Mouse (Mus musculus) MEL (cell line): ENCODE results near the gene Tapbpl.

Experiments used
- BHLHE40 ChIP-seq: IDR thresholded peaks from 2 replicates; pipeline ENCODE4 v1.6.1; 2012; ENCODE audit warnings: low read depth, mild to moderate bottlenecking, inconsistent platforms, low read length, improper control_type of control experiment, borderline replicate concordance
- CTCF ChIP-seq, 3 experiments: IDR thresholded peaks in 2 of 3; conservative IDR thresholded peaks in 1 of 3; 2 replicates each; pipeline ENCODE4 v1.5.1; 2011 to 2012; ENCODE audit warnings: low read length in 3 of 3, low read depth in 2 of 3, mild to moderate bottlenecking in 2 of 3, improper control_type of control experiment in 1 of 3, inconsistent platforms in 1 of 3, mixed read lengths in 1 of 3, moderate library complexity in 1 of 3; ENCODE audit not compliant: control insufficient read depth in 1 of 3, insufficient read depth in 1 of 3, poor library complexity in 1 of 3, severe bottlenecking in 1 of 3
- E2F4 ChIP-seq: IDR thresholded peaks from 2 replicates; pipeline ENCODE4 v1.6.1; 2011; ENCODE audit warnings: low read depth, low read length, improper control_type of control experiment, borderline replicate concordance
- ELF1 ChIP-seq: IDR thresholded peaks from 2 replicates; pipeline ENCODE4 v1.6.1; 2014; ENCODE audit warnings: low read depth, mild to moderate bottlenecking, inconsistent platforms, low read length, improper control_type of control experiment, moderate library complexity
- MAX ChIP-seq: IDR thresholded peaks from 2 replicates; pipeline ENCODE4 v1.6.1; 2011; ENCODE audit warnings: low read length, improper control_type of control experiment
- POLR2A ChIP-seq, 2 experiments: IDR thresholded peaks; 2 replicates each; pipeline ENCODE4 v1.6.1; 2011 to 2012; ENCODE audit warnings: low read length in 2 of 2, mild to moderate bottlenecking in 2 of 2, control low read depth in 1 of 2, improper control_type of control experiment in 1 of 2, low read depth in 1 of 2, moderate library complexity in 1 of 2; ENCODE audit not compliant: control insufficient read depth in 1 of 2, insufficient read depth in 1 of 2, poor library complexity in 1 of 2
- POLR2AphosphoS2 ChIP-seq: IDR thresholded peaks from 2 replicates; pipeline ENCODE4 v1.6.1; 2011; ENCODE audit warnings: low read length, improper control_type of control experiment
- TBP ChIP-seq: IDR thresholded peaks from 2 replicates; pipeline ENCODE4 v1.8.0; 2011; ENCODE audit warnings: low read depth, low read length, improper control_type of control experiment
- USF1 ChIP-seq: IDR thresholded peaks from 2 replicates; pipeline ENCODE4 v1.6.1; 2014; ENCODE audit warnings: low read depth, mild to moderate bottlenecking, inconsistent platforms, low read length, improper control_type of control experiment, moderate library complexity

GRCm38 (mm10) chr6:125212621-125213020 lies 19.0 kb downstream of the Tapbpl start:
- TF ChIP-seq CTCF (IDR thresholded peaks at IDR 0.05 in 2 of 3, conservative IDR thresholded peaks at IDR 0.05 in 1 of 3; ENCODE audit: control insufficient read depth in 1 of 3, insufficient read depth in 1 of 3, low read depth in 2 of 3, low read length in 3 of 3, poor library complexity in 1 of 3, severe bottlenecking in 1 of 3) (no peak), MAX (no peak), POLR2A (IDR thresholded peaks at IDR 0.05; ENCODE audit: control insufficient read depth in 1 of 2, insufficient read depth in 1 of 2, low read depth in 1 of 2, low read length in 2 of 2, poor library complexity in 1 of 2) (no peak), POLR2AphosphoS2 (no peak), BHLHE40 (no peak), USF1 (no peak), TBP (no peak), ELF1 (no peak), E2F4 (no peak)
